Mouse (Mus musculus) MEL (cell line): ENCODE results near the gene Mettl17.

Experiments used
- CTCF ChIP-seq, 3 experiments: IDR thresholded peaks in 2 of 3; conservative IDR thresholded peaks in 1 of 3; 2 replicates each; pipeline ENCODE4 v1.5.1; 2011 to 2012; ENCODE audit warnings: low read length in 3 of 3, low read depth in 2 of 3, mild to moderate bottlenecking in 2 of 3, improper control_type of control experiment in 1 of 3, inconsistent platforms in 1 of 3, mixed read lengths in 1 of 3, moderate library complexity in 1 of 3; ENCODE audit not compliant: control insufficient read depth in 1 of 3, insufficient read depth in 1 of 3, poor library complexity in 1 of 3, severe bottlenecking in 1 of 3
- E2F4 ChIP-seq: IDR thresholded peaks from 2 replicates; pipeline ENCODE4 v1.6.1; 2011; ENCODE audit warnings: low read depth, low read length, improper control_type of control experiment, borderline replicate concordance
- ELF1 ChIP-seq: IDR thresholded peaks from 2 replicates; pipeline ENCODE4 v1.6.1; 2014; ENCODE audit warnings: low read depth, mild to moderate bottlenecking, inconsistent platforms, low read length, improper control_type of control experiment, moderate library complexity
- GATA1 ChIP-seq: IDR thresholded peaks from 2 replicates; pipeline ENCODE4 v1.6.1; 2011; ENCODE audit warnings: low read depth, low read length, improper control_type of control experiment
- MEF2A ChIP-seq: IDR thresholded peaks from 2 replicates; pipeline ENCODE4 v1.6.1; 2014; ENCODE audit warnings: low read depth, mild to moderate bottlenecking, inconsistent platforms, low read length, improper control_type of control experiment; ENCODE audit not compliant: poor library complexity, insufficient replicate concordance, severe bottlenecking; ENCODE audit errors: extremely low read depth
- POLR2A ChIP-seq, 2 experiments: IDR thresholded peaks; 2 replicates each; pipeline ENCODE4 v1.6.1; 2011 to 2012; ENCODE audit warnings: low read length in 2 of 2, mild to moderate bottlenecking in 2 of 2, control low read depth in 1 of 2, improper control_type of control experiment in 1 of 2, low read depth in 1 of 2, moderate library complexity in 1 of 2; ENCODE audit not compliant: control insufficient read depth in 1 of 2, insufficient read depth in 1 of 2, poor library complexity in 1 of 2
- RCOR1 ChIP-seq: IDR thresholded peaks from 2 replicates; pipeline ENCODE4 v1.6.1; 2012; ENCODE audit warnings: low read depth, mild to moderate bottlenecking, inconsistent platforms, low read length, improper control_type of control experiment
- SIN3A ChIP-seq: IDR thresholded peaks from 2 replicates; pipeline ENCODE4 v1.6.1; 2012; ENCODE audit warnings: low read length, improper control_type of control experiment, inconsistent platforms
- SMC3 ChIP-seq: IDR thresholded peaks from 2 replicates; pipeline ENCODE4 v1.6.1; 2011; ENCODE audit warnings: low read depth, low read length, improper control_type of control experiment
- TAL1 ChIP-seq: IDR thresholded peaks from 2 replicates; pipeline ENCODE4 v1.6.1; 2012; ENCODE audit warnings: mild to moderate bottlenecking, inconsistent platforms, low read length, moderate library complexity, mixed read lengths
- TBP ChIP-seq: IDR thresholded peaks from 2 replicates; pipeline ENCODE4 v1.8.0; 2011; ENCODE audit warnings: low read depth, low read length, improper control_type of control experiment
- UBTF ChIP-seq: IDR thresholded peaks from 2 replicates; pipeline ENCODE4 v1.6.1; 2012; ENCODE audit warnings: low read depth, mild to moderate bottlenecking, inconsistent platforms, low read length, improper control_type of control experiment, moderate library complexity, borderline replicate concordance; ENCODE audit not compliant: insufficient read depth
- USF2 ChIP-seq, 2 experiments: IDR thresholded peaks; 2 replicates each; pipeline ENCODE4 v1.6.1; 2011 to 2012; ENCODE audit warnings: improper control_type of control experiment in 2 of 2, low read length in 2 of 2, borderline replicate concordance in 1 of 2, inconsistent platforms in 1 of 2, low read depth in 1 of 2, mild to moderate bottlenecking in 1 of 2; ENCODE audit not compliant: insufficient read depth in 1 of 2

DNA sequence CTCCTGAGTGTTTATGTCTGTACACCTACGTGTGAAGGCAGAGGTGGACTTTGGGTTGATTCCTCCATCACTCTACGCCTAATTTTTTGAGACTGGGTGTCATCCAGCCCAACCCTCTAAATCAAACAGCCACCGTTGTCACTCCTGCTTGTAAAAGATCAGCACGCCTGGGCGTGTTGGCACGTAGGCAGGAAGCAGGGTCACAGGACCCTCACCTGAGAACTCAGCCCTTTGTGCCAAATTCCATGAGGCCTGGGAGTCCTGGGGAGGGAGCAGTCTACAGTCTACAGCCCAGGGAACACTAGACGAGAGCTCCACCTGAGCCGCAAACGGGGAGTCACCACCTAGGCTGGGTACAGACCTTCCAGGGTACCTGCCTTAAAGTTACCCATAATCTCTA, 19.1 kb downstream of the Mettl17 start:
- TF ChIP-seq MEF2A: no peak
- no peak for TF ChIP-seq RCOR1
- TF ChIP-seq POLR2A (IDR thresholded peaks at IDR 0.05; ENCODE audit: control insufficient read depth in 1 of 2, insufficient read depth in 1 of 2, low read depth in 1 of 2, low read length in 2 of 2, poor library complexity in 1 of 2): no peak
- TF ChIP-seq E2F4: no peak
- TF ChIP-seq SIN3A: no peak
- TF ChIP-seq CTCF (IDR thresholded peaks at IDR 0.05 in 2 of 3, conservative IDR thresholded peaks at IDR 0.05 in 1 of 3; ENCODE audit: control insufficient read depth in 1 of 3, insufficient read depth in 1 of 3, low read depth in 2 of 3, low read length in 3 of 3, poor library complexity in 1 of 3, severe bottlenecking in 1 of 3): no peak
- TF ChIP-seq ELF1: no peak
- no peak for TF ChIP-seq UBTF
- TF ChIP-seq TBP: no peak
- no peak for TF ChIP-seq TAL1
- no peak for TF ChIP-seq SMC3
- TF ChIP-seq GATA1: no peak
- TF ChIP-seq USF2 (IDR thresholded peaks at IDR 0.05; ENCODE audit: borderline replicate concordance in 1 of 2, insufficient read depth in 1 of 2, low read depth in 1 of 2, low read length in 2 of 2): no peak
